Mouse (Mus musculus): ENCODE measurements around the gene Il13.

- TF ChIP-seq EP300 (IDR thresholded peaks at IDR 0.05; ENCODE audit: low read length) = no peak
- no peak for TF ChIP-seq POLR2AphosphoS2 (IDR thresholded peaks at IDR 0.05; ENCODE audit: low read depth, low read length)
- TF ChIP-seq KAT2A (IDR thresholded peaks at IDR 0.05; ENCODE audit: insufficient replicate concordance, low read length) = no peak
- peak in 1 of 2 experiments; percentile 73; a peak in 2 of 4 replicates for TF ChIP-seq CTCF (conservative IDR thresholded peaks at IDR 0.05 in 1 of 2, IDR thresholded peaks at IDR 0.05 in 1 of 2; ENCODE audit: low read depth in 2 of 2, low read length in 2 of 2)
- no peak for TF ChIP-seq SIN3A (IDR thresholded peaks at IDR 0.05; ENCODE audit: low read length)
Measured at GRCm38 (mm10) chr11:53671414-53671813, 36.9 kb upstream of the Il13 start.
